Mouse (Mus musculus) liver, embryonic 14.5 days (tissue): Measurements from ENCODE around the gene Vtn.

Experiments
- CTCF ChIP-seq: IDR thresholded peaks from 2 replicates; pipeline ENCODE4 v1.5.1; 2016; ENCODE audit warnings: antibody characterized with exemption, low read depth, control low read depth
- EP300 ChIP-seq: IDR thresholded peaks from 2 replicates; pipeline ENCODE4 v1.6.1; 2016; ENCODE audit warnings: antibody characterized with exemption, low read depth

GRCm38 (mm10) chr11:78500623-78501202 is 1.8 kb downstream of the Vtn start:
- TF ChIP-seq CTCF (no peak), EP300 (no peak)
